Mouse (Mus musculus) erythroblast, embryonic 14.5 days (primary cell): ENCODE data around the gene Lgmn.

Source experiments
- GATA1 ChIP-seq: IDR thresholded peaks from 2 replicates; pipeline ENCODE4 v1.6.1; 2012; ENCODE audit warnings: low read length, inconsistent platforms, mixed read lengths
- TAL1 ChIP-seq: IDR thresholded peaks from 3 replicates; pipeline ENCODE4 v1.6.1; 2012; ENCODE audit warnings: low read length, inconsistent platforms, mixed read lengths

DNA sequence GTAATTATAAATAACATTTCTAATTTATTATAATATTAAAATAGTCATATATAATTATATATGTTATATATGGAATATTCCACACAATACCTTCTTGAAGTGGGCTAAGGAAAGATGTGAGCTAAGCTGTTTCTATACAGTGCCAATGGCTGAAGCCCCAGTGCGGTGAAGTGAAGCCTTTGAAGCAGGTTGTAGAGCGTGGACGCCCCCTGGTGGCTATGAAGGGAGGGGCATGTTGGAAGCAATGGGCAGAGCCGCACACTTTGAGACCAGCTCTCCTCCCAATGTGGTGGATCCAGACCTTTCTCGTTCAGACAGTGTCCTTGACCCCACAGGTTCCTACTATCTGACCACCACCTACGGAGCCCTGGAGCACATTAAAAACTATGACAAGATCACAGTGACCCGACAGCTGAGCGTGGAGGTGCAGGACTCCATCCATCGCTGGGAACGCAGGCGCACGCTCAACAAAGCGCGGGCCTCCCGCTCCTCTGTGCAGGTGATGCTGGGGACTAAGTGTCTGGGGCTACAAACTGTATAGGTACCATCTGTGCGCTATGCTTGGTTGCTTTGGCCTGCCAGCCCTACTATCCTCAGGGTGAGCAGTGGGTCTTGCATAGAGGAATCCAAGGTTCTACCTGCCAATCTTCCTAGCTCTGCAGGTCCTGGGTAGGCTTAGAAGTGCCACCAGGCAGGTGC lies 52.2 kb downstream of the Lgmn start:
- TF ChIP-seq TAL1 (no peak), GATA1 (no peak)
